Comparison of ENCODE assay signal across 18 mouse cellular contexts in the genomic region with DNA sequence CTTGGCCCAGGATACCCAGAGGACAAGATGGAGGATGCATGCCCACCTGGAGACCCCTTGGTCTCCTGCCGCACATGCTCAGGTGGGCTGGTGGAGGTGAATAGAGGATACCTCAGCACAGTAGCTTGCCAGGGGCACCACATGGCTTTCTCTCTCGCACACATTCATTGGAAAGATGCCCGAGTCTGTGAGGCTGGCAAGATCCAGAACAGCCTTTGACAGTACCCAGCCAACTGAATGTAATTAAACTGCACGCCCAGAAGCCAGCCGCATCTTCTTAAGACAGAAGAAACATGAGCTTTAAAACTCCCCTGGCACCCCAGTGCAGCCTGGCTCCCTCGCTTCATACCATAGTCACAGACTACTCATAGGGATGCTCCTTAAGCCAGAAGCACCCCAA.
DNase-seq lines count a peak whose midpoint lies in the region; ATAC-seq and TF ChIP-seq lines count a peak whose summit lies in the region.
"Had no signal": no experiment of that assay in that cellular context is flagged by ENCODE, and none has a peak within 500 bp of the region (broad histone marks: within the 10 kb centered on the region; RNA-seq: fewer than 3 reads in every experiment).

No protein-coding gene starts in this region.

- TF ChIP-seq CTCF in forebrain, postnatal 0 days (IDR thresholded peaks at IDR 0.05; ENCODE audit: low read depth), result no peak

- no peaks in the 10 kb centered on the region for H3K4me1 ChIP-seq in midbrain, embryonic 14.5 days (ENCODE audit: control insufficient read depth, insufficient read depth, low read length)
- H3K4me1 ChIP-seq in midbrain, embryonic 11.5 days (ENCODE audit: control insufficient read depth, insufficient read depth, low read length), result no peaks in the 10 kb centered on the region
- H3K4me1 ChIP-seq in forebrain, postnatal 0 days (ENCODE audit: insufficient read depth), result peaks cover 13% of the 10 kb centered on the region; the same call in 1 of the 2 replicates

- H3K9ac ChIP-seq in midbrain, embryonic 14.5 days (replicated peaks; ENCODE audit: low read length), result no peak overlapping the region
- H3K9ac ChIP-seq in midbrain, embryonic 11.5 days (ENCODE audit: low read length), result no peak overlapping the region
- H3K9ac ChIP-seq in forebrain, postnatal 0 days, result no peak overlapping the region
- H3K9ac ChIP-seq: neural tube, embryonic 12.5 days had no signal

- no peak overlapping the region for H3K27ac ChIP-seq in midbrain, embryonic 14.5 days (replicated peaks; ENCODE audit: low read depth, low read length)
- H3K27ac ChIP-seq in midbrain, embryonic 11.5 days (ENCODE audit: low read depth, low read length), result no peak overlapping the region
- no peak overlapping the region for H3K27ac ChIP-seq in forebrain, postnatal 0 days (ENCODE audit: low read depth, low read length)
- H3K27ac ChIP-seq: kidney, postnatal 0 days; macrophage; neural tube, embryonic 12.5 days had no signal

- 83% methylated on average over 6 of the region's 6 CpGs for WGBS in midbrain, embryonic 14.5 days
- WGBS in midbrain, embryonic 11.5 days, result 91% methylated on average over 6 of the region's 6 CpGs
- 44% methylated on average over 6 of the region's 6 CpGs for WGBS in forebrain, postnatal 0 days

- H3K36me3 ChIP-seq in midbrain, embryonic 14.5 days (ENCODE audit: control insufficient read depth, insufficient read depth, low read length), result no peaks in the 10 kb centered on the region
- no peaks in the 10 kb centered on the region for H3K36me3 ChIP-seq in midbrain, embryonic 11.5 days (ENCODE audit: control insufficient read depth, insufficient read depth, low read length)
- no peaks in the 10 kb centered on the region; the same call in 1 of the 2 replicates for H3K36me3 ChIP-seq in forebrain, postnatal 0 days (ENCODE audit: insufficient read depth)
- H3K36me3 ChIP-seq: neural tube, embryonic 12.5 days had no signal

- ATAC-seq in frontal cortex, adult (ENCODE audit: low TSS enrichment), result peak; percentile 80
- ATAC-seq in midbrain, embryonic 14.5 days (ENCODE audit: low FRiP score, low TSS enrichment), result no peak
- ATAC-seq in midbrain, embryonic 11.5 days (ENCODE audit: low FRiP score), result no peak
- ATAC-seq in forebrain, postnatal 0 days, result peak; percentile 77
- no peak for ATAC-seq in megakaryocyte progenitor cell, adult 5-6 weeks (replicated peaks; ENCODE audit: poor library complexity)
- ATAC-seq: CD4-positive, CD25-positive, alpha-beta regulatory T cell, adult 4 months; intestine, postnatal 0 days had no signal

- peaks cover 3% of the 10 kb centered on the region; the same call in 1 of the 2 replicates for H3K27me3 ChIP-seq in midbrain, embryonic 14.5 days (ENCODE audit: control insufficient read depth, insufficient read depth, low read length)
- no peaks in the 10 kb centered on the region; the same call in 1 of the 2 replicates for H3K27me3 ChIP-seq in midbrain, embryonic 11.5 days (ENCODE audit: control insufficient read depth, insufficient read depth, low read length)
- H3K27me3 ChIP-seq in forebrain, postnatal 0 days (ENCODE audit: insufficient read depth, low read length), result no peaks in the 10 kb centered on the region
- H3K27me3 ChIP-seq: neural tube, embryonic 12.5 days had no signal

- no peak overlapping the region for H3K4me3 ChIP-seq in midbrain, embryonic 14.5 days (replicated peaks; ENCODE audit: low read depth, low read length)
- no peak overlapping the region for H3K4me3 ChIP-seq in midbrain, embryonic 11.5 days (ENCODE audit: low read depth, low read length)
- H3K4me3 ChIP-seq in forebrain, postnatal 0 days (ENCODE audit: low read depth, low read length), result no peak overlapping the region
- H3K4me3 ChIP-seq: neural tube, embryonic 12.5 days had no signal

- intact Hi-C loops in gastrocnemius, postnatal 14 days (cut with DNase I; ENCODE audit: low total_unique reads), result no loop called here

- H3K9me3 ChIP-seq in midbrain, embryonic 14.5 days (ENCODE audit: control insufficient read depth, low read length), result 0 out of 2 replicates have a peak, but pooled peaks cover 5% of the 10 kb centered on the region
- H3K9me3 ChIP-seq in midbrain, embryonic 11.5 days (ENCODE audit: control insufficient read depth, low read length), result peaks cover 5% of the 10 kb centered on the region
- no peaks in the 10 kb centered on the region for H3K9me3 ChIP-seq in forebrain, postnatal 0 days (ENCODE audit: low read length)

- DNase-seq in frontal cortex, postnatal 25 days (ENCODE audit: low spot score in 2 of 2), result no peak
- DNase-seq in midbrain, embryonic 14.5 days, result peak; percentile 21
- no peak for DNase-seq in midbrain, embryonic 11.5 days (ENCODE audit: low spot score, missing footprints)
- DNase-seq in brain, adult 2 months (ENCODE audit: low read depth, low spot score), result peak; percentile 81
- peak; percentile 81 for DNase-seq in forebrain, postnatal 0 days
- no peak for DNase-seq in gastrocnemius, postnatal 14 days
- DNase-seq: adrenal gland, postnatal 14 days; embryo, embryonic 11 days; liver; lung, adult 2 months; thymus, postnatal 4 days had no signal

- no peak overlapping the region for H3K4me2 ChIP-seq in midbrain, embryonic 14.5 days (ENCODE audit: low read length)
- no peak overlapping the region for H3K4me2 ChIP-seq in midbrain, embryonic 11.5 days
- H3K4me2 ChIP-seq in forebrain, postnatal 0 days (ENCODE audit: low read depth), result no peak overlapping the region
- H3K4me2 ChIP-seq: neural tube, embryonic 12.5 days had no signal

Comparison
In these comparisons a context has a peak if more than half of its experiments do, and no peak if none do; other contexts are left out.
1. DNase-seq: peak in midbrain, embryonic 14.5 days (single experiment), brain, adult 2 months (single experiment) and forebrain, postnatal 0 days (single experiment); none in frontal cortex, postnatal 25 days (0 of 2), midbrain, embryonic 11.5 days (single experiment) and gastrocnemius, postnatal 14 days (single experiment).
2. ATAC-seq: peak in frontal cortex, adult (single experiment) and forebrain, postnatal 0 days (single experiment); none in midbrain, embryonic 14.5 days (single experiment), midbrain, embryonic 11.5 days (single experiment) and megakaryocyte progenitor cell, adult 5-6 weeks (single experiment).